Mouse (Mus musculus): ENCODE results near the gene Grasp.

GRCm38 (mm10) chr15:101231648-101232180 lies 7.7 kb downstream of the Grasp start:
- TF ChIP-seq CTCF (IDR thresholded peaks at IDR 0.05; ENCODE audit: low read depth, low read length) (no peak), POLR2A (IDR thresholded peaks at IDR 0.05; ENCODE audit: extremely low read depth, insufficient read depth, low read length) (no peak)

Data from liver, adult 2 months (tissue).